Mouse (Mus musculus): ENCODE measurements around the gene Gm17018. TPM values are rescaled to one million over a fixed set of nuclear protein-coding genes. Genes with fewer than 3 reads are reported as not detected.

Gm17018 gene
- polyA plus RNA-seq (2014; fragmentation: Illumina TruSeq; extraction: RNeasy Lipid Tissue Mini Kit (QIAGEN cat#74804)) = 4.7 TPM

GRCm38 (mm10) chr19:45560153-45560890 is at the start of gene Gm17018, which contains the start of gene Poll:
Gm17018 (plus strand) TSS chr19:45560615.
Poll (minus strand) TSS chr19:45560531.

Other genes starting within 250 kb of the Gm17018 start
- 22.7 TPM for gene Btrc, start 196.9 kb upstream of the Gm17018 start, polyA plus RNA-seq (2014; fragmentation: Illumina TruSeq; extraction: RNeasy Lipid Tissue Mini Kit (QIAGEN cat#74804))
- gene Poll, start 84 bp upstream of the Gm17018 start, polyA plus RNA-seq (2014; fragmentation: Illumina TruSeq; extraction: RNeasy Lipid Tissue Mini Kit (QIAGEN cat#74804)) = not detected
- 1.2 TPM for gene Fbxw4, start 99.7 kb downstream of the Gm17018 start, polyA plus RNA-seq (2014; fragmentation: Illumina TruSeq; extraction: RNeasy Lipid Tissue Mini Kit (QIAGEN cat#74804))
- not detected for gene Fgf8, start 182.3 kb downstream of the Gm17018 start, polyA plus RNA-seq (2014; fragmentation: Illumina TruSeq; extraction: RNeasy Lipid Tissue Mini Kit (QIAGEN cat#74804))
- gene Npm3, start 189.0 kb downstream of the Gm17018 start, polyA plus RNA-seq (2014; fragmentation: Illumina TruSeq; extraction: RNeasy Lipid Tissue Mini Kit (QIAGEN cat#74804)) = 22.2 TPM
- 159 TPM for gene Mgea5, start 223.2 kb downstream of the Gm17018 start, polyA plus RNA-seq (2014; fragmentation: Illumina TruSeq; extraction: RNeasy Lipid Tissue Mini Kit (QIAGEN cat#74804))